Mouse (Mus musculus) forebrain, embryonic 16.5 days (tissue): ENCODE results near the gene Nmb. TPM values are rescaled to one million over a fixed set of nuclear protein-coding genes. Genes with fewer than 3 reads are reported as not detected.

ENCODE experiments used
- ATAC-seq: fragments of 200-750 bp; cut with Nextera tagmentation; 2 replicates; pipeline ENCODE4 v1.8.0; 2017; ENCODE audit warnings: mild to moderate bottlenecking, moderate library complexity
- H3K27ac ChIP-seq: fragments of 300-500 bp; sonication (generic); 2 replicates; pipeline ENCODE4 v1.5.1; 2014; ENCODE audit warnings: low read length, control low read depth
- H3K27me3 ChIP-seq: fragments of 300-500 bp; sonication (generic); replicated peaks from 2 replicates; pipeline ENCODE4 v1.6.1; 2014; ENCODE audit warnings: low read length; ENCODE audit not compliant: control insufficient read depth, insufficient read depth
- H3K36me3 ChIP-seq: fragments of 300-500 bp; sonication (generic); 2 replicates; pipeline ENCODE4 v1.6.1; 2014; ENCODE audit not compliant: control insufficient read depth, insufficient read depth
- H3K4me1 ChIP-seq: fragments of 300-500 bp; sonication (generic); replicated peaks from 2 replicates; pipeline ENCODE4 v1.6.1; 2014; ENCODE audit warnings: low read length; ENCODE audit not compliant: control insufficient read depth, insufficient read depth
- H3K4me2 ChIP-seq: fragments of 300-500 bp; sonication (generic); 2 replicates; pipeline ENCODE4 v1.6.1; 2014; ENCODE audit warnings: mild to moderate bottlenecking, low read length, control low read depth
- H3K4me3 ChIP-seq: fragments of 300-500 bp; sonication (generic); replicated peaks from 2 replicates; pipeline ENCODE4 v1.5.1; 2014; ENCODE audit warnings: mild to moderate bottlenecking, low read length, control low read depth
- H3K9ac ChIP-seq: fragments of 300-500 bp; sonication (generic); replicated peaks from 2 replicates; pipeline ENCODE4 v1.6.1; 2014; ENCODE audit warnings: low read depth, low read length, control low read depth
- H3K9me3 ChIP-seq: fragments of 300-500 bp; sonication (generic); 2 replicates; pipeline ENCODE4 v1.6.1; 2016; ENCODE audit warnings: low read length; ENCODE audit not compliant: control insufficient read depth
- WGBS: fragments of 180-500 bp; shearing (Covaris S2); extraction: QIAGEN DNeasy Blood & Tissue Kit; methylation state at CpG from one replicate; pipeline ENCODE4 v1.1.7; 2014; 5-methylcytosine and 5-hydroxymethylcytosine counted together
- polyA plus RNA-seq: library from polyadenylated mRNA; unstranded; fragments of >200 nt; fragmentation: Nextera tagmentation; extraction: Ambion mirVana; gene quantifications from 2 replicates; pipeline ENCODE4 v1.2.1, GENCODE M21; 2015

Gene Nmb
- polyA plus RNA-seq, 1 experiment from 2014 or later, result 5.7 TPM

GRCm38 (mm10) chr7:80889021-80889511 is 15.8 kb downstream of the Nmb start:
- Histone ChIP-seq H3K27me3 (no peaks in the 10 kb centered on the region), H3K4me1 (peaks cover 10% of the 10 kb centered on the region), H3K36me3 (peaks cover 22% of the 10 kb centered on the region; the same call in 1 of the 2 replicates), H3K9me3 (no peaks in the 10 kb centered on the region), H3K4me3 (no peak overlapping the region), H3K4me2 (no peak overlapping the region), H3K9ac (peak overlapping the region; percentile 22; the same call in 1 of the 2 replicates), H3K27ac (peak overlapping the region; percentile 76)
- WGBS, result 35% methylated on average over 9 of the region's 9 CpGs
- peak; percentile 77 for ATAC-seq

- Histone ChIP-seq H3K4me1 (peaks cover 10% of the 10 kb centered on the region), H3K27ac (peak overlapping the region; percentile 76), H3K4me2 (no peak overlapping the region), H3K27me3 (no peaks in the 10 kb centered on the region), H3K36me3 (peaks cover 22% of the 10 kb centered on the region; the same call in 1 of the 2 replicates), H3K4me3 (no peak overlapping the region), H3K9me3 (no peaks in the 10 kb centered on the region), H3K9ac (peak overlapping the region; percentile 22; the same call in 1 of the 2 replicates)
- no peak for ATAC-seq
- 73% methylated on average over 7 of the region's 7 CpGs for WGBS
These were observed 16.3 kb downstream of the Nmb start for GRCm38 (mm10) chr7:80888595-80888994.

GRCm38 (mm10) chr7:80885666-80886065 is 19.2 kb downstream of the Nmb start:
- 18% methylated on average over 1 of the region's 1 CpGs for WGBS
- Histone ChIP-seq H3K4me2 (no peak overlapping the region), H3K9me3 (no peaks in the 10 kb centered on the region), H3K4me3 (no peak overlapping the region), H3K27ac (no peak overlapping the region), H3K27me3 (no peaks in the 10 kb centered on the region), H3K9ac (no peak overlapping the region), H3K4me1 (peaks cover 15% of the 10 kb centered on the region), H3K36me3 (0 out of 2 replicates have a peak, but pooled peaks cover 2% of the 10 kb centered on the region)
- ATAC-seq, result no peak

- Histone ChIP-seq H3K36me3 (no peaks in the 10 kb centered on the region), H3K9me3 (no peaks in the 10 kb centered on the region), H3K4me3 (peak overlapping the region; percentile 20), H3K4me1 (peaks cover 5% of the 10 kb centered on the region), H3K4me2 (peak overlapping the region; percentile 42), H3K27me3 (no peaks in the 10 kb centered on the region), H3K27ac (no peak overlapping the region), H3K9ac (no peak overlapping the region)
- 24% methylated on average over 14 of the region's 14 CpGs for WGBS
- ATAC-seq, result peak; percentile 93
These were observed 21.9 kb downstream of the Nmb start for GRCm38 (mm10) chr7:80882830-80883505.

DNA sequence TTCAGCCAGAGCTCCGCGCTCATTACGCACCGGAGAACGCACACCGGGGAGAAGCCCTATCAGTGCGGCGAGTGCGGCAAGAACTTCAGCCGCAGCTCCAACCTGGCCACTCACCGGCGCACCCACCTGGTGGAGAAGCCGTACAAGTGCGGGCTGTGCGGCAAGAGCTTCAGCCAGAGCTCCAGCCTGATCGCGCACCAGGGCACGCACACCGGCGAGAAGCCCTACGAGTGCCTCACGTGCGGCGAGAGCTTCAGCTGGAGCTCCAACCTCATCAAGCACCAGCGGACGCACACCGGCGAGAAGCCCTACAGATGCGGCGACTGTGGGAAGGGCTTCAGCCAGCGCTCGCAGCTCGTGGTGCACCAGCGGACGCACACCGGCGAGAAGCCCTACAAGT is 29.1 kb downstream of the Nmb start:
- 28% methylated on average over 37 of the region's 37 CpGs for WGBS
- H3K4me2 ChIP-seq, result no peak overlapping the region
- H3K36me3 ChIP-seq, result peaks cover 26% of the 10 kb centered on the region
- no peak overlapping the region for H3K27ac ChIP-seq
- H3K9ac ChIP-seq, result no peak overlapping the region
- H3K4me1 ChIP-seq, result no peaks in the 10 kb centered on the region
- H3K4me3 ChIP-seq, result no peak overlapping the region
- no peaks in the 10 kb centered on the region for H3K27me3 ChIP-seq
- ATAC-seq, result no peak
- no peaks in the 10 kb centered on the region for H3K9me3 ChIP-seq

- no peak for ATAC-seq
- no peak overlapping the region for H3K9ac ChIP-seq
- peaks cover 33% of the 10 kb centered on the region for H3K36me3 ChIP-seq
- H3K27ac ChIP-seq, result no peak overlapping the region
- no peaks in the 10 kb centered on the region for H3K4me1 ChIP-seq
- H3K4me3 ChIP-seq, result no peak overlapping the region
- WGBS, result 95% methylated on average over 2 of the region's 2 CpGs
- no peaks in the 10 kb centered on the region for H3K9me3 ChIP-seq
- H3K27me3 ChIP-seq, result no peaks in the 10 kb centered on the region
- H3K4me2 ChIP-seq, result no peak overlapping the region
These were observed 31.2 kb downstream of the Nmb start for GRCm38 (mm10) chr7:80873631-80874030.

GRCm38 (mm10) chr7:80873038-80873437 is 31.8 kb downstream of the Nmb start:
- no peak overlapping the region for H3K4me3 ChIP-seq
- H3K9me3 ChIP-seq, result no peaks in the 10 kb centered on the region
- H3K27ac ChIP-seq, result no peak overlapping the region
- peaks cover 38% of the 10 kb centered on the region for H3K36me3 ChIP-seq
- ATAC-seq, result peak; percentile 22
- no peaks in the 10 kb centered on the region for H3K27me3 ChIP-seq
- no peak overlapping the region for H3K4me2 ChIP-seq
- H3K4me1 ChIP-seq, result no peaks in the 10 kb centered on the region
- H3K9ac ChIP-seq, result no peak overlapping the region
- 73% methylated on average over 5 of the region's 5 CpGs for WGBS

- Histone ChIP-seq H3K36me3 (peaks cover 28% of the 10 kb centered on the region), H3K4me1 (peaks cover 13% of the 10 kb centered on the region), H3K4me3 (no peak overlapping the region), H3K9ac (no peak overlapping the region), H3K27ac (no peak overlapping the region), H3K27me3 (no peaks in the 10 kb centered on the region), H3K4me2 (no peak overlapping the region), H3K9me3 (no peaks in the 10 kb centered on the region)
- 100% methylated on average over 2 of the region's 2 CpGs for WGBS
- ATAC-seq, result no peak
These were observed 36.2 kb downstream of the Nmb start for GRCm38 (mm10) chr7:80868686-80869085.

GRCm38 (mm10) chr7:80866514-80867147 is 38.2 kb downstream of the Nmb start:
- Histone ChIP-seq H3K27ac (no peak overlapping the region), H3K9ac (no peak overlapping the region), H3K27me3 (no peaks in the 10 kb centered on the region), H3K4me1 (peaks cover 32% of the 10 kb centered on the region), H3K4me2 (no peak overlapping the region), H3K9me3 (no peaks in the 10 kb centered on the region), H3K4me3 (no peak overlapping the region), H3K36me3 (peaks cover 24% of the 10 kb centered on the region)
- no peak for ATAC-seq
- 91% methylated on average over 7 of the region's 7 CpGs for WGBS
